Mouse (Mus musculus) embryonic facial prominence, embryonic 12.5 days (tissue): ENCODE measurements around the gene Smoc1. TPM values are rescaled to one million over a fixed set of nuclear protein-coding genes. Genes with fewer than 3 reads are reported as not detected.

Source experiments
- ATAC-seq: fragments of 200-750 bp; cut with Nextera tagmentation; 2 replicates; pipeline ENCODE4 v1.8.0; 2017; ENCODE audit not compliant: insufficient number of reproducible peaks, insufficient read depth, low FRiP score, low TSS enrichment
- H3K27ac ChIP-seq: fragments of 300-500 bp; sonication (generic); 2 replicates; pipeline ENCODE4 v1.5.1; 2016; ENCODE audit warnings: mild to moderate bottlenecking
- H3K27me3 ChIP-seq: fragments of 300-500 bp; sonication (generic); 2 replicates; pipeline ENCODE4 v1.6.1; 2016; ENCODE audit warnings: mild to moderate bottlenecking, moderate library complexity
- H3K36me3 ChIP-seq: fragments of 300-500 bp; sonication (generic); 2 replicates; pipeline ENCODE4 v1.6.1; 2016; ENCODE audit warnings: mild to moderate bottlenecking
- H3K4me1 ChIP-seq: fragments of 300-500 bp; sonication (generic); 2 replicates; pipeline ENCODE4 v1.6.1; 2016
- H3K4me2 ChIP-seq: fragments of 300-500 bp; sonication (generic); replicated peaks from 2 replicates; pipeline ENCODE4 v1.6.1; 2016; ENCODE audit warnings: mild to moderate bottlenecking, moderate library complexity
- H3K4me3 ChIP-seq: fragments of 300-500 bp; sonication (generic); 2 replicates; pipeline ENCODE4 v1.5.1; 2016; ENCODE audit warnings: mild to moderate bottlenecking
- H3K9ac ChIP-seq: fragments of 300-500 bp; sonication (generic); 2 replicates; pipeline ENCODE4 v1.6.1; 2016; ENCODE audit warnings: mild to moderate bottlenecking, moderate library complexity
- H3K9me3 ChIP-seq: fragments of 300-500 bp; sonication (generic); 2 replicates; pipeline ENCODE4 v1.6.1; 2016; ENCODE audit warnings: mild to moderate bottlenecking, moderate library complexity
- WGBS: fragments of 180-500 bp; shearing (Covaris S2); methylation state at CpG from one replicate; pipeline ENCODE4 v1.1.7; 2016; 5-methylcytosine and 5-hydroxymethylcytosine counted together
- polyA plus RNA-seq: library from polyadenylated mRNA; unstranded; fragments of >200 nt; fragmentation: Nextera tagmentation; extraction: Ambion mirVana; gene quantifications from 2 replicates; pipeline ENCODE4 v1.2.1, GENCODE M21; 2016

Gene Smoc1
- polyA plus RNA-seq, 1 experiment from 2014 or later: 14.7 TPM

DNA sequence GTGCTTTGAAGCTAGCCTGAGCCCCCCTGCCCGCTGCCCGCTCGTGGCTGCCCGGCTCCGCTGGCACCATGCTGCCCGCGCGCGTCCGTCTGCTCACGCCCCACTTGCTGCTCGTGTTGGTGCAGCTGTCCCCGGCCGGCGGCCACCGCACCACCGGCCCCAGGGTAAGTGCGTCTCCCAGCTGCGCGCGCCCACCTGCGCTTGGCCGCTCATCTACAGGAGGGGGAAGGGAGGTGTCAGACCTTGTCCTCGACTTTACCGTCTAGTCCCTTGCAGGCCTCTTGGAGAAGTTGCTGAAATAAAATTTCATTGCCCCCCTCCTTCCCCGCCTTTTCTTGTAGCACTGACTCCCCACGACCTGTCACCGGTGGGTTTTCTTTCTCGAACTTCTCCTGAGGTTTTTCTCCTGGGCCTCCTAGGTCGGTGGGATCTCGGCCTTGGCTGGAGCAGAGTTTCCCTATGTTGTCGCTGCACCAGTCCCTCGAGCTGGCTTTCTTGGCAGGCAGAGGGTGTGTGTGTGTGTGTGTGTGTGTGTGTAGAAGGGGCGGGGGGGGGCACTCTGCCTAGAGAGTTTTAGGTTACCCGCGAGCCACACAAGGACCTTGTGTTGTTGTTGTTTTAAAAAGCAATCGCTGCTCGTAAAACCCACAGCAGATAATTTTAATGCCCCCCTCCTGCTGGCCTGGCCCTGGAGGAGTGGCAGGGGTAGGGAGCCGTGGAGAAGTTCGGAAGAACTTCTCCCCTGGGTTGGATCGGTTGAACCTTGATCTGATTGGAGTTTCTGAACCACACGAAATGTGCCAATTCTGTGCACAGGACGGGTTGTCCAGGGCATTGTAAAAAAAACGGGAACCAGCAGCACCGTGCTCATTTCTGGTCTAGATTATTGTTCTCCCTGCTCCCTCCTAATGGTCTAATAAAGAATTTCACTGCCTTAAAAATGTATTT, 661 bp downstream of the Smoc1 start:
- H3K4me1 ChIP-seq: peaks cover 39% of the 10 kb centered on the region
- peaks cover 8% of the 10 kb centered on the region; the same call in 1 of the 2 replicates for H3K27me3 ChIP-seq
- H3K4me2 ChIP-seq: peak overlapping the region; percentile 98
- peak overlapping the region; percentile 54 for H3K9ac ChIP-seq
- 3% methylated on average over 44 of the region's 45 CpGs for WGBS
- peak; percentile 48; the same call in 1 of the 2 replicates for ATAC-seq
- peak overlapping the region; percentile 72 for H3K4me3 ChIP-seq
- H3K36me3 ChIP-seq: no peaks in the 10 kb centered on the region
- no peaks in the 10 kb centered on the region for H3K9me3 ChIP-seq
- H3K27ac ChIP-seq: no peak overlapping the region

GRCm38 (mm10) chr12:81028291-81028920, 1.8 kb downstream of the Smoc1 start:
- H3K4me1 ChIP-seq: peaks cover 43% of the 10 kb centered on the region
- peak overlapping the region; percentile 98 for H3K4me2 ChIP-seq
- H3K36me3 ChIP-seq: no peaks in the 10 kb centered on the region
- no peaks in the 10 kb centered on the region for H3K9me3 ChIP-seq
- H3K9ac ChIP-seq: no peak overlapping the region
- no peak overlapping the region for H3K27ac ChIP-seq
- H3K27me3 ChIP-seq: peaks cover 8% of the 10 kb centered on the region; the same call in 1 of the 2 replicates
- 18% methylated on average over 16 of the region's 16 CpGs for WGBS
- ATAC-seq: no peak
- H3K4me3 ChIP-seq: peak overlapping the region; percentile 72

- Histone ChIP-seq H3K9me3 (no peaks in the 10 kb centered on the region), H3K4me3 (no peak overlapping the region), H3K4me2 (peak overlapping the region; percentile 19), H3K9ac (no peak overlapping the region), H3K27me3 (peaks cover 8% of the 10 kb centered on the region; the same call in 1 of the 2 replicates), H3K4me1 (peaks cover 49% of the 10 kb centered on the region), H3K36me3 (no peaks in the 10 kb centered on the region), H3K27ac (peak overlapping the region; percentile 23; the same call in 1 of the 2 replicates)
- ATAC-seq: no peak
- WGBS: 8% methylated on average over 4 of the region's 4 CpGs
These were observed 3.1 kb downstream of the Smoc1 start for GRCm38 (mm10) chr12:81029731-81030130.

- H3K4me3 ChIP-seq: no peak overlapping the region
- 87% methylated on average over 7 of the region's 7 CpGs for WGBS
- H3K27me3 ChIP-seq: peaks cover 5% of the 10 kb centered on the region; the same call in 1 of the 2 replicates
- H3K36me3 ChIP-seq: no peaks in the 10 kb centered on the region
- ATAC-seq: no peak
- H3K9me3 ChIP-seq: no peaks in the 10 kb centered on the region
- no peak overlapping the region for H3K9ac ChIP-seq
- no peak overlapping the region for H3K4me2 ChIP-seq
- H3K4me1 ChIP-seq: peaks cover 43% of the 10 kb centered on the region
- no peak overlapping the region for H3K27ac ChIP-seq
These were observed 5.0 kb downstream of the Smoc1 start for GRCm38 (mm10) chr12:81031579-81031978.

- Histone ChIP-seq H3K4me3 (no peak overlapping the region), H3K27me3 (no peaks in the 10 kb centered on the region), H3K9ac (no peak overlapping the region), H3K36me3 (no peaks in the 10 kb centered on the region), H3K4me2 (no peak overlapping the region), H3K9me3 (no peaks in the 10 kb centered on the region), H3K4me1 (peaks cover 25% of the 10 kb centered on the region), H3K27ac (no peak overlapping the region)
- no peak for ATAC-seq
- WGBS: 46% methylated on average over 15 of the region's 15 CpGs
These were observed 6.9 kb downstream of the Smoc1 start for GRCm38 (mm10) chr12:81033389-81034041.

- no peak overlapping the region for H3K4me2 ChIP-seq
These were observed 7.4 kb downstream of the Smoc1 start for GRCm38 (mm10) chr12:81034042-81034417.

DNA sequence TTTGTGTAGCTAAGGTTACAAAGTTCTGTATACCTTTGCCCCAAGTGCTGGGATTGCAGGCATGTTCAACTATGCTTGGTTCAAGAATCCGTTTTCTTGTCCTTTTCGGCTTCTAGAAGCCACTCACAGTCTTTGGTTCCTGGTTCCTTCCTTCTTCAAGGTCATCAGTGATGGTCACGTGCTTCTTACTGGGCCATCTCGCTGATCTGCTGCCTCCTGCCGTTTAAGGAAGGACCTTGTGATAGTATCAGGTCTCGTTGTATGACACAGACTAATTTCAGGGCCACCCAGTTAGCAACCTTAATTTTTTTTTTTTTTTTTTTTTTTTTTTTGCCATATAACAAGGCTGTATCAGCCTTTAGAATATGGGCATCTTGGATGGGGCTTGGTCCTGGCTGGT, 9.2 kb downstream of the Smoc1 start:
- Histone ChIP-seq H3K27me3 (no peaks in the 10 kb centered on the region), H3K4me2 (no peak overlapping the region), H3K9ac (no peak overlapping the region), H3K9me3 (no peaks in the 10 kb centered on the region), H3K4me1 (peaks cover 10% of the 10 kb centered on the region), H3K36me3 (no peaks in the 10 kb centered on the region), H3K4me3 (no peak overlapping the region), H3K27ac (no peak overlapping the region)
- no peak for ATAC-seq
- 82% methylated on average over 6 of the region's 6 CpGs for WGBS

More at GRCm38 (mm10) chr12:81034042-81034417, 7.4 kb downstream of the Smoc1 start:
- no peaks in the 10 kb centered on the region for H3K36me3 ChIP-seq
- no peaks in the 10 kb centered on the region for H3K9me3 ChIP-seq
- no peak overlapping the region for H3K4me3 ChIP-seq
- peaks cover 22% of the 10 kb centered on the region for H3K4me1 ChIP-seq
- no peak for ATAC-seq
- H3K27me3 ChIP-seq: no peaks in the 10 kb centered on the region
- no peak overlapping the region for H3K27ac ChIP-seq
- H3K9ac ChIP-seq: no peak overlapping the region
- 64% methylated on average over 4 of the region's 4 CpGs for WGBS

GRCm38 (mm10) chr12:81043616-81044015, 17.0 kb downstream of the Smoc1 start:
- Histone ChIP-seq H3K9me3 (no peaks in the 10 kb centered on the region), H3K27ac (no peak overlapping the region), H3K4me2 (no peak overlapping the region), H3K9ac (no peak overlapping the region), H3K4me3 (no peak overlapping the region), H3K4me1 (peaks cover 11% of the 10 kb centered on the region; the same call in 1 of the 2 replicates), H3K27me3 (no peaks in the 10 kb centered on the region), H3K36me3 (no peaks in the 10 kb centered on the region)
- 76% methylated on average over 11 of the region's 11 CpGs for WGBS
- no peak for ATAC-seq

DNA sequence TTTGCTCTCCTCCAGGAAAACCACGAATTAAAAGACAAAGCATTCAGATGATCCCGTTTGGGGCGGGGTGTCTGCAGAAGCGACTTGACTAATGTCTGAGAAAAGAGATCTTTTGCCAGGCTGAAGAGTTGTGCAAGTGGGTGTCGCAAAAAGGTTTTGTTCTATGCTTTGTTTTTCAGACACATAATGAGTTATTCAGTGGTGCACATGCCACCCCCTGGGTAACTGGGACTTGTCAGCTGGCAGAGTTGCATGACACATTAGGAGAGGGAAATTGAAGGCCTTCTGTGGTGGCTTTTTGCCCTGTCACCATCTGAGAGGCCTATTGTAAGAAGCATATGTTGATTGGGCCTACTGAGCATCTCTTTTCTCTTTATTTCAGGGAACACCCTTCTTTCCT, 20.3 kb downstream of the Smoc1 start:
- H3K4me2 ChIP-seq: no peak overlapping the region
- peaks cover 1% of the 10 kb centered on the region; the same call in 1 of the 2 replicates for H3K4me1 ChIP-seq
- no peak overlapping the region for H3K27ac ChIP-seq
- no peaks in the 10 kb centered on the region for H3K36me3 ChIP-seq
- no peak overlapping the region for H3K4me3 ChIP-seq
- H3K9me3 ChIP-seq: no peaks in the 10 kb centered on the region
- 86% methylated on average over 5 of the region's 5 CpGs for WGBS
- no peaks in the 10 kb centered on the region for H3K27me3 ChIP-seq
- no peak for ATAC-seq
- H3K9ac ChIP-seq: no peak overlapping the region

DNA sequence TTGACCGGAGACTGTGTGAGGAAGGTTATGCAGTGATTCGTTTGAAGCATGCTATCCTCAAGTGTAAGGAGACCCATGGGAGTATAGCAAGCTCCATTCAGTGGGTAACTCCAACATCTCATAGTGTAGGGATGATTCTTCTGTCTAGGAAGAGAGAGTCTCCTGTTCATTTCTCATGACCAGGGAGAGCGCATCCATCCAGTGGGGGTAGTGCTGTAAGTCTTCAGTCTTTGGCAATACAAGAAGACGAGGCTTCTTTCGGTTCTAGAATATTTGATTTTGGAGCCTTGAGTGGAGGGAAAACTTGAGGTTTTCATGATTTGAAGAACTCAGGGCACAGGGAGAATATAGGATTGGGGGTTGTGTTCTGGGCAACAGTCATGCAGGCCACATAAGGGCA, 23.1 kb downstream of the Smoc1 start:
- Histone ChIP-seq H3K4me2 (no peak overlapping the region), H3K4me1 (0 out of 2 replicates have a peak, but pooled peaks cover 3% of the 10 kb centered on the region), H3K27me3 (no peaks in the 10 kb centered on the region), H3K27ac (no peak overlapping the region), H3K36me3 (no peaks in the 10 kb centered on the region), H3K9me3 (no peaks in the 10 kb centered on the region), H3K9ac (no peak overlapping the region), H3K4me3 (no peak overlapping the region)
- no peak for ATAC-seq
- 92% methylated on average over 5 of the region's 5 CpGs for WGBS

DNA sequence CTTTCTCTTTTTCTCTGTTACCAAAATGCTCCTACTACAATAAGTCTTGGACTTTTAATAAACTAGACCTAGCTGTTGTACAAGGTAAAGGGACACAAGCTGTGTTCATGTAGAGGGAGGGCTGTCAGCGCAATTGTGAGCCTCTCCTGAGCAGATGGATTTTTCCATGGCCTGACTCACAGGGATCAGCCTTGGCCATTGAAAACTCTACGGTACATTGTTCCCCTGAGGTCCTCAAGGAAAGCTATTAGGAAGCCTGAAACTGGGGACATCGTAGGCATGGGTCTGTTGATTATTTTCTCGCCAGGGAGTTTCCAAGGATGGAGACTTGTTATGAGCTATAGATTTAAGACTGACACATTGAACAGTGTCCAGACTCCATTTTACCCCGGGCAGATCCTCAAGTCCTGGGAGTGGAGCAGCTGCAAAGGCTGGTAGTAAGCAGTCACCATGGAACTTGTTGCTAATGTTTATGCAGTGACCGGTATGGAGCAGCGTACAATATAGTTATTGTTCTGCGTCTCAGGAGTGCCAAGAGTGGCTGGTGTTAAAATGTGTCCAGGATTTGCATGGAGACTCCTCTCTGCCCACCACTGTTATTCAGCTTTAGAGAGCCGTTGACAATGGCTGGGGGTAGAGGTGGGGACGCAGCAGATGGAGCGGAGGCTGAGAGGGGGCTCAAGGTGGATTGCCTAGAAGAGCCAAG, 28.5 kb downstream of the Smoc1 start:
- H3K9me3 ChIP-seq: no peaks in the 10 kb centered on the region
- ATAC-seq: no peak
- H3K36me3 ChIP-seq: no peaks in the 10 kb centered on the region
- H3K4me2 ChIP-seq: no peak overlapping the region
- no peaks in the 10 kb centered on the region for H3K27me3 ChIP-seq
- 66% methylated on average over 11 of the region's 11 CpGs for WGBS
- peak overlapping the region; percentile 12; the same call in 1 of the 2 replicates for H3K27ac ChIP-seq
- H3K4me3 ChIP-seq: no peak overlapping the region
- H3K4me1 ChIP-seq: peaks cover 24% of the 10 kb centered on the region
- no peak overlapping the region for H3K9ac ChIP-seq
